Comparison of ENCODE assay signal across 29 mouse cellular contexts in genomic region chr11:117419351-117419969, GRCm38 (mm10).
A peak's percentile ranks its signal among the peaks of the same experiment; 100 is the strongest.
DNase-seq lines count a peak whose midpoint lies in the region; ATAC-seq and TF ChIP-seq lines count a peak whose summit lies in the region.
"Had no signal": no experiment of that assay in that cellular context is flagged by ENCODE, and none has a peak within 500 bp of the region (broad histone marks: within the 10 kb centered on the region; RNA-seq: fewer than 3 reads in every experiment).

No protein-coding gene starts in this region.

- peak overlapping the region; percentile 74 for H3K27ac ChIP-seq in heart, adult 2 months
- no peak overlapping the region for H3K27ac ChIP-seq in heart, embryonic 11.5 days (ENCODE audit: low read depth, low read length)
- H3K27ac ChIP-seq in midbrain, embryonic 11.5 days (ENCODE audit: low read depth, low read length), result no peak overlapping the region
- no peak overlapping the region for H3K27ac ChIP-seq in midbrain, embryonic 14.5 days (replicated peaks; ENCODE audit: low read depth, low read length)
- peak overlapping the region; percentile 82 for H3K27ac ChIP-seq in embryonic facial prominence, embryonic 13.5 days
- H3K27ac ChIP-seq: hindbrain, embryonic 14.5 days; neural tube, embryonic 12.5 days had no signal

- H3K9me3 ChIP-seq in heart, embryonic 11.5 days (replicated peaks; ENCODE audit: control insufficient read depth, low read length), result no peaks in the 10 kb centered on the region
- H3K9me3 ChIP-seq in midbrain, embryonic 11.5 days (ENCODE audit: control insufficient read depth, low read length), result no peaks in the 10 kb centered on the region
- H3K9me3 ChIP-seq in midbrain, embryonic 14.5 days (ENCODE audit: control insufficient read depth, low read length), result no peaks in the 10 kb centered on the region
- H3K9me3 ChIP-seq in embryonic facial prominence, embryonic 13.5 days, result no peaks in the 10 kb centered on the region
- H3K9me3 ChIP-seq: neural tube, embryonic 12.5 days had no signal

- 67% methylated on average over 9 of the region's 9 CpGs for WGBS in heart, adult 2 months
- WGBS in heart, embryonic 11.5 days (ENCODE audit: insufficient replicate concordance), result 79% methylated on average over 9 of the region's 9 CpGs
- 83% methylated on average over 9 of the region's 9 CpGs for WGBS in midbrain, embryonic 11.5 days
- 80% methylated on average over 9 of the region's 9 CpGs for WGBS in midbrain, embryonic 14.5 days
- WGBS in embryonic facial prominence, embryonic 13.5 days, result 34% methylated on average over 9 of the region's 9 CpGs

- no peaks in the 10 kb centered on the region for H3K36me3 ChIP-seq in heart, adult 2 months (ENCODE audit: control insufficient read depth, insufficient read depth, low read length)
- no peaks in the 10 kb centered on the region for H3K36me3 ChIP-seq in heart, embryonic 11.5 days (ENCODE audit: control insufficient read depth, insufficient read depth, low read length)
- no peaks in the 10 kb centered on the region for H3K36me3 ChIP-seq in midbrain, embryonic 11.5 days (ENCODE audit: control insufficient read depth, insufficient read depth, low read length)
- H3K36me3 ChIP-seq in midbrain, embryonic 14.5 days (ENCODE audit: control insufficient read depth, insufficient read depth, low read length), result no peaks in the 10 kb centered on the region
- H3K36me3 ChIP-seq in embryonic facial prominence, embryonic 13.5 days, result no peaks in the 10 kb centered on the region
- H3K36me3 ChIP-seq: heart, embryonic 12.5 days; neural tube, embryonic 12.5 days had no signal

- peaks cover 9% of the 10 kb centered on the region for H3K4me1 ChIP-seq in heart, adult 2 months (ENCODE audit: control insufficient read depth, insufficient read depth, low read length)
- H3K4me1 ChIP-seq in heart, embryonic 11.5 days (ENCODE audit: control insufficient read depth, insufficient read depth, low read length), result peaks cover 8% of the 10 kb centered on the region; the same call in 1 of the 2 replicates
- H3K4me1 ChIP-seq in midbrain, embryonic 11.5 days (ENCODE audit: control insufficient read depth, insufficient read depth, low read length), result peaks cover 14% of the 10 kb centered on the region
- H3K4me1 ChIP-seq in midbrain, embryonic 14.5 days (ENCODE audit: control insufficient read depth, insufficient read depth, low read length), result peaks cover 23% of the 10 kb centered on the region
- peaks cover 53% of the 10 kb centered on the region for H3K4me1 ChIP-seq in embryonic facial prominence, embryonic 13.5 days

- H3K4me3 ChIP-seq in heart, adult 2 months, result no peak overlapping the region
- H3K4me3 ChIP-seq in heart, embryonic 11.5 days (ENCODE audit: low read depth, low read length), result no peak overlapping the region
- H3K4me3 ChIP-seq in midbrain, embryonic 11.5 days (ENCODE audit: low read depth, low read length), result no peak overlapping the region
- no peak overlapping the region for H3K4me3 ChIP-seq in midbrain, embryonic 14.5 days (replicated peaks; ENCODE audit: low read depth, low read length)
- H3K4me3 ChIP-seq in embryonic facial prominence, embryonic 13.5 days, result no peak overlapping the region
- H3K4me3 ChIP-seq: heart, embryonic 12.5 days; myocyte; neural tube, embryonic 12.5 days had no signal

- H3K4me2 ChIP-seq in heart, embryonic 11.5 days, result no peak overlapping the region
- H3K4me2 ChIP-seq in midbrain, embryonic 11.5 days, result no peak overlapping the region
- H3K4me2 ChIP-seq in midbrain, embryonic 14.5 days (ENCODE audit: low read length), result no peak overlapping the region
- H3K4me2 ChIP-seq in embryonic facial prominence, embryonic 13.5 days, result no peak overlapping the region
- H3K4me2 ChIP-seq: heart, embryonic 12.5 days; hindbrain, embryonic 14.5 days; liver, embryonic 11.5 days; neural tube, embryonic 12.5 days had no signal

- no peak for TF ChIP-seq POLR2A in heart, adult 2 months (IDR thresholded peaks at IDR 0.05; ENCODE audit: insufficient read depth, low read depth, low read length)

- intact Hi-C loops in heart, adult 2 months (cut with DNase I), result no loop called here

- H3K27me3 ChIP-seq in heart, adult 2 months (ENCODE audit: control insufficient read depth, insufficient read depth, low read length), result no peaks in the 10 kb centered on the region
- H3K27me3 ChIP-seq in heart, embryonic 11.5 days (ENCODE audit: control insufficient read depth, insufficient read depth, low read length), result peaks cover 34% of the 10 kb centered on the region
- H3K27me3 ChIP-seq in midbrain, embryonic 11.5 days (ENCODE audit: control insufficient read depth, insufficient read depth, low read length), result peaks cover 10% of the 10 kb centered on the region; the same call in 1 of the 2 replicates
- H3K27me3 ChIP-seq in midbrain, embryonic 14.5 days (ENCODE audit: control insufficient read depth, insufficient read depth, low read length), result no peaks in the 10 kb centered on the region
- peaks cover 10% of the 10 kb centered on the region; the same call in 1 of the 2 replicates for H3K27me3 ChIP-seq in embryonic facial prominence, embryonic 13.5 days

- ATAC-seq in heart, embryonic 11.5 days (replicated peaks; ENCODE audit: insufficient number of reproducible peaks, low FRiP score, low TSS enrichment), result no peak
- no peak for ATAC-seq in midbrain, embryonic 11.5 days (ENCODE audit: low FRiP score)
- no peak for ATAC-seq in midbrain, embryonic 14.5 days (ENCODE audit: low FRiP score, low TSS enrichment)
- ATAC-seq in embryonic facial prominence, embryonic 13.5 days (ENCODE audit: insufficient number of reproducible peaks, insufficient read depth, low FRiP score, low TSS enrichment, low read depth), result no peak
- ATAC-seq: forebrain, postnatal 0 days; inflammation-experienced regulatory T-cells, adult 6 months; midbrain, embryonic 16.5 days had no signal

- H3K79me2 ChIP-seq in heart, adult 2 months (replicated peaks; ENCODE audit: control insufficient read depth, insufficient read depth, low read length), result no peaks in the 10 kb centered on the region

- no peak for TF ChIP-seq CTCF in heart, adult 2 months (IDR thresholded peaks at IDR 0.05)

- no peak for TF ChIP-seq EP300 in heart, adult 2 months (IDR thresholded peaks at IDR 0.05; ENCODE audit: insufficient read depth, low read depth, low read length)

- DNase-seq in heart, adult 2 months, result peak in 1 of 2 experiments; percentile 20
- peak; percentile 77 for DNase-seq in midbrain, embryonic 11.5 days (ENCODE audit: low spot score, missing footprints)
- no peak for DNase-seq in midbrain, embryonic 14.5 days
- DNase-seq in yolk sac, embryonic 10.5 days (ENCODE audit: low spot score), result peak; percentile 63
- DNase-seq in spleen, postnatal 14 days (ENCODE audit: low spot score in 2 of 2), result no peak
- DNase-seq in cerebellum, postnatal 4 days (ENCODE audit: low spot score in 2 of 2), result no peak
- DNase-seq: adrenal gland, adult 8-10 months; B cell, adult 2 months; cerebellum, adult 11 months; cerebellum, adult 9-10 months; cerebellum, postnatal 36 days; forebrain, postnatal 0 days; gastrocnemius, postnatal 10 days; kidney, adult 2 months; layer of hippocampus, adult 9-11 months; lung, postnatal 36 days; right cerebral cortex, adult 18-20 months; spleen, adult 18-20 months; thymus, adult 2 months; thymus, postnatal 36 days had no signal

- peak overlapping the region; percentile 29; the same call in 1 of the 2 replicates for H3K9ac ChIP-seq in heart, adult 2 months (ENCODE audit: low read depth, low read length)
- no peak overlapping the region for H3K9ac ChIP-seq in heart, embryonic 11.5 days (ENCODE audit: low read depth, low read length)
- H3K9ac ChIP-seq in midbrain, embryonic 11.5 days (ENCODE audit: low read length), result no peak overlapping the region
- H3K9ac ChIP-seq in midbrain, embryonic 14.5 days (replicated peaks; ENCODE audit: low read length), result no peak overlapping the region
- no peak overlapping the region for H3K9ac ChIP-seq in embryonic facial prominence, embryonic 13.5 days
- H3K9ac ChIP-seq: forebrain, postnatal 0 days; heart, embryonic 12.5 days; hindbrain, embryonic 14.5 days; neural tube, embryonic 12.5 days had no signal

Comparison
In these comparisons a context has a peak if more than half of its experiments do, and no peak if none do; other contexts are left out.
1. DNase-seq: peak in midbrain, embryonic 11.5 days (single experiment) and yolk sac, embryonic 10.5 days (single experiment); none in midbrain, embryonic 14.5 days (single experiment), spleen, postnatal 14 days (0 of 2) and cerebellum, postnatal 4 days (0 of 2).
2. H3K27ac ChIP-seq: peak in heart, adult 2 months (single experiment) and embryonic facial prominence, embryonic 13.5 days (single experiment); none in heart, embryonic 11.5 days (single experiment), midbrain, embryonic 11.5 days (single experiment) and midbrain, embryonic 14.5 days (single experiment).